ENCODE assay signal across 23 mouse cellular contexts in the genomic region with DNA sequence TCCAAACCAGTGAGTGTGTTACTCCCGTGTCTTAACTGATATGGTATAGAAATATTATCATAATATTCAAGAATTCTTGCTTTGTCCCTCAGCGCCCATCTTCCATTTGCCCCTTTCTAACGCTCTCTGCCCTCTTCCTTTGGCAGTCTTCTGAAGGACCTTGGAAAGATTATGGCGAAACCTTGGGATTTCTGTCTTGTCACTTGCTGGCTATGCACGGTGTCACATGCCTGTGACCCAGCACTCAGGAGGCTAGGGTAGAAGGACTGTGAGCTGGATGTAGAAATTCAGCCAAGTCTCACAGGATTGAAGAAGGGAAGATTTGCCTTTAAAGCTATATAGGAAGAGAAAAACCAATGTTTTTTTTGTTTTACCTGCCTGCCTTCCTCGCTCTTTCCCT.
DNase-seq lines count a peak whose midpoint lies in the region; ATAC-seq and TF ChIP-seq lines count a peak whose summit lies in the region.
"Had no signal": no experiment of that assay in that cellular context is flagged by ENCODE, and none has a peak within 500 bp of the region (broad histone marks: within the 10 kb centered on the region; RNA-seq: fewer than 3 reads in every experiment).

No protein-coding gene starts in this region.

- intact Hi-C loops in gastrocnemius, adult 2 months (cut with DNase I), result no loop called here
- intact Hi-C loops in gastrocnemius, postnatal 14 days (cut with DNase I; ENCODE audit: low total_unique reads), result no loop called here

- 86% methylated on average over 6 of the region's 6 CpGs for WGBS in heart, postnatal 0 days
- WGBS in heart, embryonic 11.5 days (ENCODE audit: insufficient replicate concordance), result 92% methylated on average over 6 of the region's 6 CpGs

- no peak for TF ChIP-seq CTCF in gastrocnemius, adult 2 months (IDR thresholded peaks at IDR 0.05)
- no peak for TF ChIP-seq CTCF in heart, postnatal 0 days (IDR thresholded peaks at IDR 0.05; ENCODE audit: low read depth)

- H3K27me3 ChIP-seq in heart, postnatal 0 days (ENCODE audit: control insufficient read depth, insufficient read depth, low read length), result no peaks in the 10 kb centered on the region
- H3K27me3 ChIP-seq in heart, embryonic 11.5 days (ENCODE audit: control insufficient read depth, insufficient read depth, low read length), result no peaks in the 10 kb centered on the region
- H3K27me3 ChIP-seq: embryonic facial prominence, embryonic 13.5 days; forebrain, embryonic 13.5 days; hindbrain, embryonic 15.5 days; liver, embryonic 13.5 days; midbrain, embryonic 15.5 days; neural tube, embryonic 13.5 days; Patski had no signal

- ATAC-seq in heart, postnatal 0 days (ENCODE audit: insufficient read depth, low read depth), result no peak
- no peak for ATAC-seq in heart, embryonic 11.5 days (replicated peaks; ENCODE audit: insufficient number of reproducible peaks, low FRiP score, low TSS enrichment)
- ATAC-seq: forebrain, embryonic 13.5 days; midbrain, embryonic 15.5 days; Patski had no signal

- no peak for DNase-seq in gastrocnemius, adult 2 months
- no peak for DNase-seq in gastrocnemius, postnatal 14 days
- no peak for DNase-seq in heart, postnatal 0 days (ENCODE audit: low spot score)
- no peak for DNase-seq in cerebellum, postnatal 14 days
- DNase-seq in embryo, embryonic 11 days, result no peak
- DNase-seq: cerebellum, postnatal 10 days; kidney, adult 2 months; liver, embryonic 13.5 days; lung, adult 2 months; lung, postnatal 14 days; retina, postnatal 1 day; right cerebral cortex, postnatal 25 days; spleen, adult 18-20 months had no signal

- no peak overlapping the region for H3K9ac ChIP-seq in heart, postnatal 0 days (replicated peaks; ENCODE audit: low read depth, low read length)
- H3K9ac ChIP-seq in heart, embryonic 11.5 days (ENCODE audit: low read depth, low read length), result no peak overlapping the region
- H3K9ac ChIP-seq: embryonic facial prominence, embryonic 13.5 days; forebrain, embryonic 13.5 days; hindbrain, embryonic 15.5 days; liver, embryonic 13.5 days; midbrain, embryonic 15.5 days; neural tube, embryonic 13.5 days had no signal

- no peaks in the 10 kb centered on the region for H3K9me3 ChIP-seq in heart, postnatal 0 days (replicated peaks; ENCODE audit: control insufficient read depth, low read length)
- H3K9me3 ChIP-seq in heart, embryonic 11.5 days (replicated peaks; ENCODE audit: control insufficient read depth, low read length), result no peaks in the 10 kb centered on the region
- H3K9me3 ChIP-seq: embryonic facial prominence, embryonic 13.5 days; forebrain, embryonic 13.5 days; hindbrain, embryonic 15.5 days; liver, embryonic 13.5 days; midbrain, embryonic 15.5 days; neural tube, embryonic 13.5 days had no signal

- no peak overlapping the region for H3K4me2 ChIP-seq in heart, postnatal 0 days (ENCODE audit: low read depth, low read length)
- H3K4me2 ChIP-seq in heart, embryonic 11.5 days, result no peak overlapping the region
- H3K4me2 ChIP-seq: embryonic facial prominence, embryonic 13.5 days; forebrain, embryonic 13.5 days; hindbrain, embryonic 15.5 days; liver, embryonic 13.5 days; midbrain, embryonic 15.5 days; neural tube, embryonic 13.5 days had no signal

- H3K27ac ChIP-seq in gastrocnemius, adult 2 months, result peak overlapping the region; percentile 76
- H3K27ac ChIP-seq in heart, postnatal 0 days (ENCODE audit: low read depth), result 0 out of 2 replicates have a peak overlapping the region, but pooled peaks have one; percentile 40
- no peak overlapping the region for H3K27ac ChIP-seq in heart, embryonic 11.5 days (ENCODE audit: low read depth, low read length)
- H3K27ac ChIP-seq in brown adipose tissue, adult 24 weeks (replicated peaks; ENCODE audit: low read depth, low read length), result peak overlapping the region; percentile 92
- H3K27ac ChIP-seq: embryonic facial prominence, embryonic 13.5 days; forebrain, embryonic 13.5 days; hindbrain, embryonic 15.5 days; kidney, postnatal 0 days; left cerebral cortex, adult 2 months; liver, embryonic 13.5 days; midbrain, embryonic 15.5 days; neural tube, embryonic 13.5 days had no signal

- peaks cover 32% of the 10 kb centered on the region for H3K36me3 ChIP-seq in heart, postnatal 0 days (replicated peaks; ENCODE audit: control insufficient read depth, insufficient read depth, low read length)
- no peaks in the 10 kb centered on the region for H3K36me3 ChIP-seq in heart, embryonic 11.5 days (ENCODE audit: control insufficient read depth, insufficient read depth, low read length)
- H3K36me3 ChIP-seq: hindbrain, embryonic 15.5 days; midbrain, embryonic 15.5 days; neural tube, embryonic 13.5 days had no signal

- peaks cover 11% of the 10 kb centered on the region for H3K4me1 ChIP-seq in heart, postnatal 0 days (ENCODE audit: control insufficient read depth, insufficient read depth)
- H3K4me1 ChIP-seq in heart, embryonic 11.5 days (ENCODE audit: control insufficient read depth, insufficient read depth, low read length), result peaks cover 11% of the 10 kb centered on the region
- peaks cover 12% of the 10 kb centered on the region for H3K4me1 ChIP-seq in brown adipose tissue, adult 24 weeks (ENCODE audit: control insufficient read depth, insufficient read depth, insufficient read length, low read length)
- H3K4me1 ChIP-seq: forebrain, embryonic 13.5 days; hindbrain, embryonic 15.5 days; midbrain, embryonic 15.5 days had no signal

- no peak for TF ChIP-seq EP300 in heart, postnatal 0 days (IDR thresholded peaks at IDR 0.05; ENCODE audit: low read depth)

- H3K4me3 ChIP-seq in gastrocnemius, adult 2 months, result no peak overlapping the region
- no peak overlapping the region for H3K4me3 ChIP-seq in heart, postnatal 0 days (ENCODE audit: low read depth, low read length)
- no peak overlapping the region for H3K4me3 ChIP-seq in heart, embryonic 11.5 days (ENCODE audit: low read depth, low read length)
- no peak overlapping the region for H3K4me3 ChIP-seq in brown adipose tissue, adult 24 weeks (ENCODE audit: insufficient read depth, low read depth, low read length)
- H3K4me3 ChIP-seq: embryonic facial prominence, embryonic 13.5 days; forebrain, embryonic 13.5 days; hindbrain, embryonic 15.5 days; left cerebral cortex, adult 2 months; liver, embryonic 13.5 days; midbrain, embryonic 15.5 days; neural tube, embryonic 13.5 days had no signal
